Mouse (Mus musculus) embryonic fibroblast, embryonic 13.5 days (primary cell): Measurements from ENCODE around the gene Pola2.

ENCODE experiments used
- CTCF ChIP-seq: IDR thresholded peaks from 2 replicates; pipeline ENCODE4 v1.5.1; 2011; ENCODE audit warnings: mild to moderate bottlenecking, control low read depth, low read length, moderate library complexity, borderline replicate concordance; ENCODE audit not compliant: insufficient read depth
- POLR2A ChIP-seq: IDR thresholded peaks from 2 replicates; pipeline ENCODE4 v1.6.1; 2011; ENCODE audit warnings: low read depth, mild to moderate bottlenecking, control low read depth, low read length, moderate library complexity

- TF ChIP-seq CTCF (no peak), POLR2A (no peak)
Measured at GRCm38 (mm10) chr19:5950218-5950617, 13.8 kb downstream of the Pola2 start.
